Mouse (Mus musculus) ES-E14 (cell line): ENCODE results near the gene Hspbp1.

Experiments
- HCFC1 ChIP-seq: IDR thresholded peaks from 2 replicates; pipeline ENCODE4 v1.6.1; 2012; ENCODE audit warnings: low read length, inconsistent platforms, borderline replicate concordance; ENCODE audit not compliant: insufficient read depth
- MAFK ChIP-seq: IDR thresholded peaks from 2 replicates; pipeline ENCODE4 v1.6.1; 2014; ENCODE audit warnings: mild to moderate bottlenecking, low read depth, low read length, inconsistent platforms; ENCODE audit not compliant: insufficient read depth

- TF ChIP-seq MAFK, result no peak
- no peak for TF ChIP-seq HCFC1
These were observed 73.4 kb downstream of the Hspbp1 start for GRCm38 (mm10) chr7:4611511-4611910.
